Mouse (Mus musculus) megakaryocyte, embryonic 14.5 days (primary cell): ENCODE data around the gene Abhd8.

Experiments
- FLI1 ChIP-seq: IDR thresholded peaks from 2 replicates; pipeline ENCODE4 v1.6.1; 2012; ENCODE audit warnings: low read length, inconsistent platforms, mixed read lengths
- GATA1 ChIP-seq: IDR thresholded peaks from 3 replicates; pipeline ENCODE4 v1.6.1; 2012; ENCODE audit warnings: mixed read lengths, low read length, inconsistent platforms, borderline replicate concordance

DNA sequence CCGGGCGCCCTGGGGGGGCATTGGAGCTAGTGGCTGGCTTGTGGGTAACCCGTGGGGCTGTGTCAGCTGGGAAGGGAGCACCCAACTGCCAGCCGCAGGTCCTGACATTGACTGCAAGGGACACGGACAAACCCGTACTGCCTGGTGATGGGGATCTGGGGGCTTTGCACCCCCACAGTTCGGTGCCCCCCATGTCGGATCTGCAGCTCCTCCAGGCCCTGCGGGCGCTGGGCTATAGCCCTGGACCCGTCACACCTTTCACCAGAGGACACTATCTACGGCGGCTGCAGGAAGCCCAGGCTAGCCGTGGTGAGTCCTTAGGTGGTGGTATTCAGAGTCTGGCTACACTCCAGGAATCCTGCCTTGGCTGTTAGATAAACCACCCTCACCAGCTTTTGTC is 56.0 kb downstream of the Abhd8 start:
- TF ChIP-seq GATA1 (no peak), FLI1 (no peak)
